Mouse (Mus musculus): ENCODE data around the gene Nol6. TPM values are rescaled to one million over a fixed set of nuclear protein-coding genes. Genes with fewer than 3 reads are reported as not detected.

The Nol6 gene
- total and polyA plus RNA-seq, 2 experiments from 2014 or later: 39.9 to 70.8 TPM

DNA sequence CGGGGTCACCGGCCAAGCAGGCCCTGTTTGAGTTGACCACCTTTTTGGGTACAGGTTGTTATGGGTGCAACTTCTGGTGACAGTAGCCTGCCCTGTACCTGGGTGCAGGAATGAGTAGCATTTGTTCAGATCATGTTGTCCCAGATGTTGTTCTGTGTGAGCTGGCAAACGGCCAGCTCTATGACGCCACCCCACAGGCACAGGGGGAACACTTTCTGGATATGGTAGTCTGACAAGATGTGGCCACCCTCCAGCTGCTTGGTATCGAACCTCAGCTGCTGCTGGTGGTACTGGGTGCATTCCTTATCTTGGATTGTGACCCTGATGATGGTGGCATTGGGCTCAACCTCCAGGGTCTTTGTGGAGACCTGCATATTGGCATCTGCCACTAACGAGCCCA is 8.2 kb upstream of the Nol6 start:
- H3K4me1 ChIP-seq (ENCODE audit: insufficient read depth, low read length): no peaks in the 10 kb centered on the region
- H3K4me2 ChIP-seq (ENCODE audit: low read depth, low read length, poor library complexity, severe bottlenecking): no peak overlapping the region
- no peaks in the 10 kb centered on the region for H3K27me3 ChIP-seq (ENCODE audit: insufficient read depth, low read length)
- no peak for TF ChIP-seq CTCF (IDR thresholded peaks at IDR 0.05)
- no peak for ATAC-seq (ENCODE audit: low FRiP score)
- no peak overlapping the region for H3K4me3 ChIP-seq (ENCODE audit: low read depth, low read length)
- no peak overlapping the region for H3K9ac ChIP-seq (replicated peaks; ENCODE audit: low read length, poor library complexity, severe bottlenecking)
- H3K27ac ChIP-seq (ENCODE audit: low read depth, low read length): no peak overlapping the region
- no peak for DNase-seq (ENCODE audit: low spot score)
- no peaks in the 10 kb centered on the region for H3K9me3 ChIP-seq (ENCODE audit: low read length)
- no peaks in the 10 kb centered on the region for H3K36me3 ChIP-seq (ENCODE audit: insufficient read depth, low read length)
- 81% methylated on average over 6 of the region's 6 CpGs for WGBS

DNA sequence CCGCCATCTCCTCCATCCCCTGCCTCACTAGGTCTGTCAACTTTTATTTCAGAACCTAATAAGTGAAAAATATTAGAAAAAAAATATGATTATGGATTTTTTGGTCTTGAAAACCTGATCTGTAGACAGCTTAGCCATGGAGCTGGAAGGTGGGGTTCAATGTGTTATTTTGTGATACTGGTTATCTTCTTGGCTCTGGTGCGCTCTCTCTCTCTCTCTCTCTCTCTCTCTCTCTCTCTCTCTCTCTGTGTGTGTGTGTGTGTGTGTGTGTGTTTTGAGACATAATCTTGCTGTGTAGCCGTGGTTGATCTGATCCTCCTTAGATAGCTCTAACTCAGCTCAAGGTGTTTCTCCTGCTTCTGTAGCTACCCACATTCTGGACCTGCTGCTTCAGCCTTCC is 5.6 kb upstream of the Nol6 start:
- DNase-seq (ENCODE audit: low spot score): no peak
- Histone ChIP-seq H3K27me3 (ENCODE audit: insufficient read depth, low read length) (0 out of 2 replicates have a peak, but pooled peaks cover 4% of the 10 kb centered on the region), H3K4me2 (ENCODE audit: low read depth, low read length, poor library complexity, severe bottlenecking) (no peak overlapping the region), H3K4me3 (ENCODE audit: low read depth, low read length) (no peak overlapping the region), H3K36me3 (ENCODE audit: insufficient read depth, low read length) (no peaks in the 10 kb centered on the region), H3K9ac (replicated peaks; ENCODE audit: low read length, poor library complexity, severe bottlenecking) (no peak overlapping the region), H3K27ac (ENCODE audit: low read depth, low read length) (no peak overlapping the region), H3K9me3 (ENCODE audit: low read length) (no peaks in the 10 kb centered on the region), H3K4me1 (ENCODE audit: insufficient read depth, low read length) (no peaks in the 10 kb centered on the region)
- no peak for ATAC-seq (ENCODE audit: low FRiP score)
- TF ChIP-seq CTCF (IDR thresholded peaks at IDR 0.05): no peak
- WGBS: 88% methylated on average over 3 of the region's 3 CpGs

DNA sequence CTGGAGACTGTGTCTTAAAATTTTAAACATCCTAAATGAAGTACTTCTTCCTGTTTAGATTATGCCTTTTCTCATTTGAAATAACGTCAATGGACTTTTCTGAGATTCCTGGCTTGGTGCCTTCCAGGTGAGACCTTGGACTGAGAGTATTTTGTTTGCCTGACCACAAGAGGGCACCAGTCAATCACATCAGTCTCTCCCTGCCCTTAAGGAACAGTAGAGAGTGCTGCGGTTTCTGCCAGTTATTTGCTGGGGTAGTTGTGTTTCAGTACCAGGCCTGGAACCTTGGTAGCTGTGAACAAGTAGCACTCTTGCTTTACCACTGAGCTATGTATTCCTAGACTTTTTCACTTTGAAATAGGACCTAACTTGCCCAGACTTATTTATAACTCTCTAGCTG is 5.2 kb upstream of the Nol6 start:
- WGBS: 6% methylated on average over 2 of the region's 2 CpGs

GRCm38 (mm10) chr4:41118706-41119292 is 5.5 kb downstream of the Nol6 start:
- Histone ChIP-seq H3K4me3 (ENCODE audit: low read depth, low read length) (no peak overlapping the region), H3K27me3 (ENCODE audit: insufficient read depth, low read length) (no peaks in the 10 kb centered on the region), H3K4me2 (ENCODE audit: low read depth, low read length, poor library complexity, severe bottlenecking) (no peak overlapping the region), H3K27ac (ENCODE audit: low read depth, low read length) (no peak overlapping the region), H3K9ac (replicated peaks; ENCODE audit: low read length, poor library complexity, severe bottlenecking) (no peak overlapping the region), H3K4me1 (ENCODE audit: insufficient read depth, low read length) (peaks cover 5% of the 10 kb centered on the region; the same call in 1 of the 2 replicates), H3K9me3 (ENCODE audit: low read length) (no peaks in the 10 kb centered on the region), H3K36me3 (ENCODE audit: insufficient read depth, low read length) (peaks cover 84% of the 10 kb centered on the region)
- DNase-seq (ENCODE audit: low spot score) (peak; percentile 49), ATAC-seq (ENCODE audit: low FRiP score) (no peak)
- WGBS: 78% methylated on average over 11 of the region's 11 CpGs
- TF ChIP-seq CTCF (IDR thresholded peaks at IDR 0.05): peak; percentile 75

More for the DNA sequence above, 5.2 kb upstream of the Nol6 start:
- Histone ChIP-seq H3K9ac (replicated peaks; ENCODE audit: low read length, poor library complexity, severe bottlenecking) (no peak overlapping the region), H3K4me1 (ENCODE audit: insufficient read depth, low read length) (no peaks in the 10 kb centered on the region), H3K36me3 (ENCODE audit: insufficient read depth, low read length) (no peaks in the 10 kb centered on the region), H3K27me3 (ENCODE audit: insufficient read depth, low read length) (0 out of 2 replicates have a peak, but pooled peaks cover 4% of the 10 kb centered on the region), H3K9me3 (ENCODE audit: low read length) (no peaks in the 10 kb centered on the region), H3K4me2 (ENCODE audit: low read depth, low read length, poor library complexity, severe bottlenecking) (no peak overlapping the region), H3K4me3 (ENCODE audit: low read depth, low read length) (no peak overlapping the region), H3K27ac (ENCODE audit: low read depth, low read length) (no peak overlapping the region)
- ATAC-seq (ENCODE audit: low FRiP score): no peak
- peak; percentile 62 for DNase-seq (ENCODE audit: low spot score)
- peak; percentile 75 for TF ChIP-seq CTCF (IDR thresholded peaks at IDR 0.05)

- Histone ChIP-seq H3K9me3 (ENCODE audit: low read length) (no peaks in the 10 kb centered on the region), H3K4me1 (ENCODE audit: insufficient read depth, low read length) (no peaks in the 10 kb centered on the region), H3K9ac (replicated peaks; ENCODE audit: low read length, poor library complexity, severe bottlenecking) (no peak overlapping the region), H3K4me2 (ENCODE audit: low read depth, low read length, poor library complexity, severe bottlenecking) (no peak overlapping the region), H3K4me3 (ENCODE audit: low read depth, low read length) (no peak overlapping the region), H3K27ac (ENCODE audit: low read depth, low read length) (no peak overlapping the region), H3K36me3 (ENCODE audit: insufficient read depth, low read length) (peaks cover 80% of the 10 kb centered on the region), H3K27me3 (ENCODE audit: insufficient read depth, low read length) (no peaks in the 10 kb centered on the region)
- TF ChIP-seq CTCF (IDR thresholded peaks at IDR 0.05): no peak
- 91% methylated on average over 3 of the region's 3 CpGs for WGBS
- ATAC-seq (ENCODE audit: low FRiP score): no peak
- DNase-seq (ENCODE audit: low spot score): no peak
Observed at GRCm38 (mm10) chr4:41116817-41117216, 7.4 kb downstream of the Nol6 start.

DNA sequence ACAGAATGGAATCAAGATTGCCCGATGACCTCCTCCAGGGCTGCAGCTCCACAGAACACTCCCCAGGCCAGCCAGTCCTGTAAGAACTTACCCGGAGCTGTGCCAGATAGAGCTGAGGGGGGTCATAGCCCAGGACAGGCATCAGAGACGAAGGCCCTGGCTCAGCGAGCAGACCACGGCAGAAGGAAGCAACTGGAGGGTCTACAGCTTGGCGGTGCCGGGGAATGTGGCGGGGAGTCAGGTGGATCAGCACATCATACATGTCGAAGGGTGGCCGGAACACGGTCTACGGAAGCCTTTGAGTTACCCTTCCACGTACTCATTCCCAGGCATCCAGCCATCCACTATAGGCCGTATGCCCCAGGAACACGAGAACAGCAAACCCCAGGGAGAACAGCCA is 8.5 kb downstream of the Nol6 start:
- Histone ChIP-seq H3K9me3 (ENCODE audit: low read length) (no peaks in the 10 kb centered on the region), H3K4me1 (ENCODE audit: insufficient read depth, low read length) (no peaks in the 10 kb centered on the region), H3K27ac (ENCODE audit: low read depth, low read length) (no peak overlapping the region), H3K4me3 (ENCODE audit: low read depth, low read length) (no peak overlapping the region), H3K9ac (replicated peaks; ENCODE audit: low read length, poor library complexity, severe bottlenecking) (no peak overlapping the region), H3K27me3 (ENCODE audit: insufficient read depth, low read length) (no peaks in the 10 kb centered on the region), H3K36me3 (ENCODE audit: insufficient read depth, low read length) (peaks cover 70% of the 10 kb centered on the region), H3K4me2 (ENCODE audit: low read depth, low read length, poor library complexity, severe bottlenecking) (no peak overlapping the region)
- no peak for TF ChIP-seq CTCF (IDR thresholded peaks at IDR 0.05)
- DNase-seq (ENCODE audit: low spot score): no peak
- WGBS: 94% methylated on average over 15 of the region's 15 CpGs
- no peak for ATAC-seq (ENCODE audit: low FRiP score)

Data from midbrain, postnatal 0 days (tissue).